Mouse (Mus musculus) G1E-ER4 (cell line): Measurements from ENCODE around the gene Ddn. TPM values are rescaled to one million over a fixed set of nuclear protein-coding genes. Genes with fewer than 3 reads are reported as not detected.

Experiments
- GATA1 ChIP-seq: IDR thresholded peaks from one replicate; pipeline ENCODE4 v1.8.0; 2012; ENCODE audit warnings: low read length, inconsistent platforms
- polyA plus RNA-seq: library from polyadenylated mRNA; stranded (reverse); fragments of >175 nt; gene quantifications from 2 replicates; pipeline ENCODE4 v1.2.3, GENCODE M21; 2012

Ddn gene
- polyA plus RNA-seq, 1 experiment: 0.15 TPM

DNA sequence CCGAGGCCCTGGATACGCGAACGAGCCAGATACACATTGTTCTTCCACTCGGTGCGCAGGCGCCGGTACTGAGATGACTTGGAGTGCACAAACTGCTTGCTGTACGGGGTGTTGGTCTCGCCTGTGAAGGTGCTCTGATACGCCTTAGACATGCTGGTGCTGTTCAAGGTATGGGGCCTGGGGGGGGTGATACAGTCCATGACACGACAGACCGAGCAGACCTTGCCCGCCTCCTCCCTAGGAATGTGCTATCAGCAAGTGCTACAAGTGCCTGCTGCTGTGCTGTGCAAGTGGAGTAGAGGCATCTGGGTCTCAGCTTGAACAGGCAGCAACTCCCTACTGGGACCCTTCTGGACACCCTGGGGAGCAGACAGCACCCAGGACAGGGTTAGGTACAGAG is 26.0 kb upstream of the Ddn start:
- TF ChIP-seq GATA1: no peak

DNA sequence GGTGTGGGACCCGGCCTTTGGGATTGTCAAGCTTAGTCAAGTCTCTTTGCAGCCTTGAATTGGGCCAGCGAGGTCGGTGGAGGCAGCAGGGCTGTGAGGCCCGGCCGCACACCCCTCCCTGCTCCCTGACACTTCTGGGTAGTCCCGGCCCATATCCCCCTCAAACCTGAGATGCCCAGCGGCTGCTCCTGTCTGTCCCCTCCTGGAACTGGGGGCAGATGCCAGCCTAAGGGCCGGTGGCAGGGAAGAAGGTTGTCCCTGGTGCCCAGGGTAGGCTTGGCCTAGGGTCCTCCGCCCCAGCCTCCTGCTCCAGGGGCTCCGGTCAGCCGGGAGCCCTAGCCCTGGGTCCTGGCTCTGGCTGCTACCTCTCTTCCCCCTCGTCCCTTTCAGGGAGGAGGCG is 24.8 kb upstream of the Ddn start:
- no peak for TF ChIP-seq GATA1

DNA sequence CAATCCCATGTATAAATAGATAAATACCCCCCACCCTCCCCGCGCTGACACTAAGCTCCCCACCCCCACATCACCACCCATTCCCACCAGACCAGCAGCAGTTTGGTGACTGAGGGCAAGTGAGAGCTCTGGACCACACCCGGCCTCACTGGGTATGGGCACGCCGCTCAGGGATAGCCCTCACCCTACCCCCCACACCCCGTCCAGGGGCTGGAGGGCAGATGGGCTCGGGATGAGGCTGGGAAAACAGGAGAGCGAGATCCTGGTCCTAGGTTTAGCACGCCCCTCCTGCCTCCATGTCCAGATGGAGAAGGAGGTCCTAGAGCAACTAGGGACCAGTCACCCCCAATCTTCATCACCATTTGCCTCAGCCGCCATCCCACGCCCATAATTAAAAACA is 24.0 kb upstream of the Ddn start:
- no peak for TF ChIP-seq GATA1

DNA sequence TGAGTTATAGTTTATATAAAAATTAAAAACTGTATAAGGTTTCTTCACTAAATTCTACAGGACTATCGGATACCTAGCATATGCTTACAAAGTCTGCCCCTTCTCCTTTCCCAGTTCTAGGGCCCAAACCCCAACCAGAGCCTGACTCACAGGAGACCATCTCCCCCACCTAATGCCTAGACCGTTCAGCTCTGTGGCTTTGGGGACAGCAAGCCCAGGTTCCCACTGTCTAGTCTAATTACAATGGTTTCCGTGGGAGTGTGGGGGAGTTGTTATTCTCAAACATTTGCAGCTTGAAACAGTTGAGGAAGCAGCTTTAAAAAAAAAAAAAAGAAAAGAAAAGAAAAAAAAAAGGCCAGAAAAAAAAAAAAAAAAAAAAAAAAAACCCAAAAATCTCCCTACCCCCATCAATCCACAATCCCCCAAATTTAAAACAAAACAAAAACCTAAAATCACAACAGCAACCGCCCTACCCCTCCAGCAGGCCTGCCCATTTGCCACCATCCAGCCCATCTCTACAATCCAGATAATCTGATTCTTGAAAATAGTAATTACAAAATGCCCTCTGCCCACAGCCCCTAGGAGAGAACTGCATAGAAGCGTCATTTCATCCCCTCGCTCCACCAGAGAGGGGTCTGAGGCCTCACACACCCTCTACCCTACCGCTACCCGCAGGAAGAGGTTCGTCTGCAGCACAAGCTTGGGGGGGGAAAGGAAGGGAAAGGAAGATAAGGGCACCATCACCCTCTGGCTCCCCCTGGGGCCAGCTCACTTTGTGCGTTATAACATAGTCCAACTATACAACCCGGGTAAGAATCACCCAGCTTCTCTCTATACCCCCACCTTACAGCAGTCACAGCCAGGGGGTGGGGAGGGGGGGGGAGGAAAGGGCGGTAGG is 23.1 kb upstream of the Ddn start:
- TF ChIP-seq GATA1: no peak

DNA sequence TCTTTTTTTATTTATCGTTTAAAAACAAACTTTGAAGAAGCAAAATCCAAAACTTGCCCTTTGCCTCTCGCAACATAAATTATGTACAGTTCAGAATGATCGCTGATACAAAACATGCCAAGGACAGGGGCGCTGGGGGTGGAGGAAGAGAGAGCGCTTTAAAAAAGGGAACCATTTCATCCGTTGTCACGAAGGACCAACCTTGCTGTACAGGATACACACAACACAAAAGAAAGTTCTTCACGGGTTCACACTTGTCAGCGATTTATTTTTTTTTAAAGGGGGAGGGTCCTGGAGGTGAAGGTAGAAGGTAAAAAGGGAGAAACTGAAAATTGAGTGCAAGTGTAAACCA is 22.4 kb upstream of the Ddn start:
- no peak for TF ChIP-seq GATA1

DNA sequence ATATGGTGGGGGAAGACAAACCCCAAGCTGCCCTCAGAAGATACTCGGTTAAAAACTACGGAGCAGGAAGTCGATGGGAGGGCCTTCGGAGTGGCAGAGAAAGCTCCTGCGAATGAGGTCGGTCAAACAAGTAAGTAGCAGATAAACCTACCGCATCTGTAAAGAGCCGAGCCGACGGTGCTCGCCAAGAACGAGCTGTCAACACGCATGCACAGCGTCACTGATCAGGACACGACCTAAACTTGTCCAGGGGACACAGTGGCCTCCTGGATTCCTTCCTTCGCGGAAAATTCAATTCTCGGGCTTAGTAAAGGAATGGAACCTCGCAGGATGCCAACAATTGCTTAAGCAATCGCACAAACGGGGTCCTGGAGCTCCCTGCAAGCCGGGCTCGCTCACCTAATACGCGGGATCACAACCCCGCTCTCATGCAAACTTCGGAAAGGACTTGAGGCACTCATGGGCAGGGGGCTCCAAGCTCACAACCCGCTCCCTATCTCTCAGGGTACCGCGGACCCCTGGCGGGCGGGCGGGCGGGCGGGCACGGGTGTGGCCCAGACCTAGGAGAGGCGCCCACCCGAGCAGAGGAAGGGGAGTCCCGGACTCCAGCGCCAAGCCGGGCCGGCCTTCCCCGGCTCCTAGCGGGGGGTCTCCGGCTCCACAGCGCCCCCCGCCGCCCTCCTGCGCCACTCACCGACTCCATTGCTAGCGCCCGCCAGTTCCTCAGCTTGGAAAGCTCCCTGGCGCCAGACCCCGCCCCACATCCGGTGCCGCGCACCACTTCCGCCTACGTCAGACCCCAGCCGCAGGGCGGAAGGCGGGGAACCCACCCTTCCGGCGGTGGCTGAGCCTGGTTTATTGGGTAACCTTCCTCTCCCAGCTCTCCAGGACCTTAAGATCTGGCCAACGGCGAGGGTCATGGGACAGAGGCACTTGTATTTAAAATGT is 21.7 kb upstream of the Ddn start, which contains the start of gene Prkag1:
Prkag1 (minus strand) TSS at position 786 of the 948 bp plus-strand sequence.
- no peak for TF ChIP-seq GATA1

DNA sequence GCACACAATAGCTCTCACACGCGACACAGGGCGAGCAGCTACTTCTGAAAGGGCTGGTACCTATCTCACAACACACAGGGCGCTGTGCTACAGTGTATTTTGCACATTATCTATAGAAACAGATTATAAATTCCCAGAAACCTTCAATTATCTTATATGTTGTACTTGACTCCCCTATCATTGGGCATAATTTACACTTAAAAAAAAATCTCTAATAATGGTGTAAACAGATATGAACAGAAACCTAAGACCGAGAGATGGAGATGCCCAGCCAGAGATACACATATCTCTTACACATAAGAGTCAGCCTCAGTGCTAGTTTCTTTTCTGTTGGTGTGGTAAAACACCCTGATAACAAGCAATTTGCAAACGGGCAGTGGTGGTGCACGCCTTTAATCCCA is 18.3 kb upstream of the Ddn start:
- TF ChIP-seq GATA1: peak; percentile 69

DNA sequence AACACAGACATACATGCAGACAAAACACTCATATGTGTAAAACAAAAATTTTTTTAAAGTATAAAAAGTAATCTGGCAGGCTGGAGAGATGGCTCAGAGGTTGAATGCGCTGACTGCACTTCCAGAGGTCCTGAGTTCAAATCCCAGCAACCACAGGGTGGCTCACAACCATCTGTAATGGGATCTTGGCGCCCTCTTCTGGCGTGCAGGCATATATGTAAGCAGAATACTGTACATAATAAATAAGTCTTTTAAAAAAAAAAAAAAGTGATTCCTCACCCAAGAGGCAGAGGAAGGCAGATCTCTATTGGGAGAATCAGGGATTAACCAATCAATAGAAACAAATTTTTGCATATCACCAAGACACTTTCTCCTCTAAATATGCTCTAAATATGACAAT is 14.1 kb upstream of the Ddn start:
- no peak for TF ChIP-seq GATA1

DNA sequence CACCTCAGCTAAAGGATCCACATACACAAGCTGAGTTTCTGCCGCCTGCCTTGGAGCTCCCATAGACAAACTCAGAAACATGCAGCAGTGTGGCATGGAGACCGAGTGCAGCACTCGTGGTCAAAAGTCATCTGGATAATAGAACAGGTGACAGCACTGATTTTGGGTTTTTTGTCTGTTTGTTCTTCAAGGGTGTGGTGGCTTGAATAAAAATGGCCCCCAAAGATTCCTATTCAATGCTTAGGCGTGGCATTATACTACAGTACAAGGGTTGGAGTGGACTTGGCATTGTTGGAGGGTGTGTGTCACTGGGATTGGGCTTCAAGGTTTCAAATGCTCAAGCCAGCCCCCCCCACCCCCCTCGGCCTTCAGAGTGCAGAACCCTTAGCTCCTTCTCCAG is 12.9 kb upstream of the Ddn start:
- TF ChIP-seq GATA1: no peak

DNA sequence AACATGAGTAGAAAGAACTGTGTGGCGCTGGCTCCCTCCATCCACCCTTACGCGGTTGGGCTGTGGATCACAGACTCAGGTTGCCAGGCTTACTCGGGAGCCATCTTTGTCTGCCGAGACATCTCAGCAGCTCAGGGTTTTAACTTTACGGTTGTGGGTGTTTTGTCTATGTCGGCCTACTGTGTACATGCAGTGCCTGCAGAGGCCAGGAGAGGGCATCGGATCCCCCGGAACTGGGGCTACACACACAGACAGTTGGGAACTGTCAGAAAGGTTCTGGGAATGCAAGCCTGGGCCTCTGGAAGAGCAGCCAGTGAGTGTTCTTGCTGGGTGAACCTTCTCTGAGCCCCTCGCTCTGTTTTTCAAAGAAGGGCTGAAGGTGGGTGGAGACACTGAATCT is 12.1 kb upstream of the Ddn start:
- TF ChIP-seq GATA1: no peak

DNA sequence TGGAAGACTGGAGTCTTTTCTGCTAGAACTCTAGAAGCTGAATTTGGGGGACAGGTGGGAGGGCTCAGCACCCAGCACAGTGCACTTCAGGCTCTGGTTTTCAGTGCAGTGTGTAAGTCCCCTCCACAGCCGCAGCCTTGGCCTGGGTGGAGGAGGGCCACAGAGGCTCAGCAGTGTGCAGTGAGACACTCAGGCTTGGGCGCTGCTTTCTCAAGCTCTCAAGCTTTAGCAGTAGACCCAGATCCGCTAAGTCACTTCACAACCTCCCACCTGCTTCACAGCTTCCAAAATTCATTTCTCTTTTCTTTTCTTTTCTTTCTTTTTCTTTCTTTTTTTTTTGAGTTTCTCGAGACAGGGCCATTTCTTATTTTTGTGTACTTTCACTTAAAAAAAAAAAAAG is 11.6 kb upstream of the Ddn start:
- TF ChIP-seq GATA1: no peak

DNA sequence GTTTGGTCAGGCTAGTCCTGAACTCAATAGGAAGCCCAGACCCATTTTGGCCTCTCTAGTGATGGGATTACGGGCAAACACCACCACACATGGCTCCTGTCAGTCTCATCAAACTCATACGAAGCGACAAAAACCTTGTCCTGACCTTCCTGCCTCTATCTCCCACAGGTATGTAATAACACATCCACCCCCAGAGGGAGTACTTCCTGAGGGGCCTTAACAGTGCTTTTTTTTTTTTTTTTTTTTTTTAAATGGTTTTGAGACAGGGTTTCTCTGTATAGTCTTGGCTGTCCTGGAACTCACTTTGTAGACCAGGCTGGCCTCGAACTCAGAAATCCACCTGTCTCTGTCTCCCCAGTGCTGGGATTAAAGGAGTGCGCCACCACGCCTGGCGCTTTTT is 8.9 kb upstream of the Ddn start:
- TF ChIP-seq GATA1: no peak

DNA sequence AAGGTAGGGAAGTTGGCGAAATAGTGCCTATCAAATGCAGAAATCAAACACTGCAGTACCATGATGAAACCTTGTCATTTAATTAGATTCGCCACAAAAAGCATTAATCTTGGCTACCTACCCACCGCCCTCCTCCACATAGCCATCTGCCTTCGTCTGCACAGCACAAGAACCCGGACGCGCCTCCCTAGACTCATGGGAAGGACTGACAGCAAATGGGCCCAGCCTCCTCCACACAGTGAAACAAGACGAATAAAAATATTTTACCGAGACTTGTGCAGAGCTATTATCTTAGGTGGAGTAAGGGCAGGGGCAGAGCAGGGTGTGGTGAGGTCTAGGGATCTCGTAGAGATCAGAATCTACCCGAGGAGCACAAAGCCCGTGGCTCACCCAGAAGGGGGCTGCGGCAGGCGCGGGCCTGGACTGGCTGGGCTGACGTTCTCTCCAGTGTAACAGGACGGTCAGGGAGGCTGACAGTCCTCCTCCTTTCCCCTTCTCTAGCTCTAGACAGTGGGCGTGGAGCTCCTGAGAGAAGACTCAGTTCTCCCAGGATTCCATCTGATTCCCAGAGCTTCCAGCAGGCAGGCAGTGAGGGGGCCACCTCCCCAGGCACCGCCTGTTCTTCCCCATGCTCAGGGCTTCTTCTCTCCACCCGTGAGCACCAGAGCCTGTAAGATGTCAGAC is 3.6 kb upstream of the Ddn start:
- TF ChIP-seq GATA1: no peak

DNA sequence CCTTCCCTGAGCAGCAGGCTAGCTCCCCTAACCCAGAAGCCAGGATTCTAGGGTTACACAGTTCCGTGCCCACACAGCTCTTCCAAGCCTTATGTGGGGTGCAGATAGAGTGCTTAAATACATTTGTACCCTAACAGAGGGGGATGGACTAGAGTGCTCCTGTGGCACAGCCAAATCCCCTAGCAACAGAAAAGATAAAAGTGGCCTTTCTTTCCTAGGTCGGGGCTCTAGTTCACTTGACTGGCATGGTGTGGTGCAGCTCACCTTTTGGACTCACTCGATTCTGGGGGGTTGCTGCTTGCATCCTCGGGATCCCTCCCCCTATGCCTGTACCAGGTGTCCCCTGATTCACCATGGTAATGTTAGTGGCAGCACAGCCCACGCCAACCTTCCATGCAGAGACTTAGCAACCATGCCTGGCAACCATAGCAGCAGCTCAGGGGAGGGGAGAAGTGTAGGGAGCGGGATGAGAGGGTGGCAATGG is 597 bp downstream of the Ddn start:
- TF ChIP-seq GATA1: no peak

DNA sequence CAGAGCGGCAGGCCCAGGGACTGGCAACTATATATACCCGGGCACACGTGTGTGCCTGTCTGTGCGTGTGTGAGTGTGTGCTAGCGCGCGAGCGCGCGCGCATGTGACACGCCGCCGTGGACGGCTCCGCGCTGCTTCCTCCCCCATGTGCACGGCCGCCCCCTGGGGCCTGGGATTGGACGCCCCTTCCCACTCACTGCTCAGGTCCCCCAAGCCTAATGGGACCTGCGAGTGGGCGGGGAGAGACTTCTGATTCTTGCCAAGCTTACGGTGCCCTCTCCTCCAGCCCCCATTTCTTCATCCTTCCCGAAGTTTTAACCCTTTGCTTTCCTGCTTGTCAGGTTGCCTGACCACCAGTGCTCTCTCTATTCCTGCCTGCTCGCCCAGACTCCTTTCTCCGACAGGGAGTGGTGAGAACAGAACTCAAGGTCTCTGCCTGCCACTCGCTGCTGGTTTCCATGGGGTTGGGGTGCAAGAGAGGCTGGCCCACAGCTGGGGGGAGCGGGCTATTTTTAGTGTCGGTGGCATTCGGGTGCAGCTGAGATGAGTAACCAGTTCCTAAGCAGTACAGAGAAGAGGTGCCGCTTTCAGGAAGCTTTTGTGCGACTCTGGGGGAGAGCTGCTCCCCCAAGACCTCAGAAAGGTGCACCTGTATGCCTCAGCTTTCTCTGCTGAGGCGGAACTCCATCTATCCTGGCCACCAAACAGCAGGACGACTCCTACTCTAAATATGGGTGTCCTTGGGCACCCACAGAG is 1.2 kb downstream of the Ddn start:
- no peak for TF ChIP-seq GATA1
